Mouse (Mus musculus) adrenal gland, postnatal 10 days (tissue): ENCODE data around the gene Foxr1. TPM values are rescaled to one million over a fixed set of nuclear protein-coding genes. Genes with fewer than 3 reads are reported as not detected.
"Not testable (repeated sequence)": the region's sequence is repeated elsewhere in the genome, so short reads cannot be mapped to it uniquely, and the experiment has no call there.

Experiments used
- DNase-seq: peaks from one replicate; pipeline ENCODE4 v3.0.0; 2021; ENCODE audit warnings: mixed read lengths
- total RNA-seq, 2 experiments: library from RNA; stranded (reverse); gene quantifications; 2 replicates each; pipeline ENCODE4 v1.2.3; 2021

Foxr1 gene
- total RNA-seq, 2 experiments from 2014 or later, result not detected

- DNase-seq, result peak; percentile 56
Observed at GRCm38 (mm10) chr9:44477339-44478228, 36.6 kb upstream of the Foxr1 start.

GRCm38 (mm10) chr9:44475936-44476335, 35.0 kb upstream of the Foxr1 start:
- DNase-seq, result no peak

- DNase-seq, result no peak
Observed at GRCm38 (mm10) chr9:44474327-44474726, 33.4 kb upstream of the Foxr1 start.

- no peak for DNase-seq
Observed at GRCm38 (mm10) chr9:44473184-44473583, 32.2 kb upstream of the Foxr1 start.

- no peak for DNase-seq
Observed at GRCm38 (mm10) chr9:44468800-44469199, 27.9 kb upstream of the Foxr1 start.

- no peak for DNase-seq
Observed at GRCm38 (mm10) chr9:44468224-44468623, 27.3 kb upstream of the Foxr1 start.

GRCm38 (mm10) chr9:44461950-44462349, 21.0 kb upstream of the Foxr1 start:
- DNase-seq, result no peak

- peak; percentile 23 for DNase-seq
Observed at GRCm38 (mm10) chr9:44457035-44457742, 16.3 kb upstream of the Foxr1 start.

GRCm38 (mm10) chr9:44454891-44455220, 13.9 kb upstream of the Foxr1 start, which contains the start of gene Upk2:
Gene Upk2 (minus strand): TSS chr9:44454976.
- no peak for DNase-seq

- peak; percentile 91 for DNase-seq
Observed at GRCm38 (mm10) chr9:44454132-44454890, 13.4 kb upstream of the Foxr1 start.

GRCm38 (mm10) chr9:44450387-44450786, 9.5 kb upstream of the Foxr1 start:
- DNase-seq, result no peak

- not testable (repeated sequence) for DNase-seq
Observed at GRCm38 (mm10) chr9:44444402-44445025, 3.6 kb upstream of the Foxr1 start.

GRCm38 (mm10) chr9:44435747-44436146, 5.2 kb downstream of the Foxr1 start:
- no peak for DNase-seq

- no peak for DNase-seq
Observed at GRCm38 (mm10) chr9:44432577-44433185, 8.3 kb downstream of the Foxr1 start.

- no peak for DNase-seq
Observed at GRCm38 (mm10) chr9:44423576-44423975, 17.4 kb downstream of the Foxr1 start.

GRCm38 (mm10) chr9:44420280-44420898, 20.5 kb downstream of the Foxr1 start:
- no peak for DNase-seq

GRCm38 (mm10) chr9:44419730-44420129, 21.2 kb downstream of the Foxr1 start:
- DNase-seq, result not testable (repeated sequence)

- no peak for DNase-seq
Observed at GRCm38 (mm10) chr9:44418519-44419385, 22.2 kb downstream of the Foxr1 start, which contains the start of gene Ccdc84. Gene Ccdc84 (minus strand): TSS chr9:44418569.

- peak; percentile 98 for DNase-seq
Observed at GRCm38 (mm10) chr9:44417892-44418363, 23.0 kb downstream of the Foxr1 start.
